Mouse (Mus musculus) forebrain, embryonic 14.5 days (tissue): ENCODE results near the gene Pdxk. TPM values are rescaled to one million over a fixed set of nuclear protein-coding genes. Genes with fewer than 3 reads are reported as not detected.

Source experiments
- ATAC-seq: fragments of 200-750 bp; cut with Nextera tagmentation; 2 replicates; pipeline ENCODE4 v1.8.0; 2017; ENCODE audit warnings: mild to moderate bottlenecking, moderate library complexity
- DNase-seq: peaks from one replicate; pipeline ENCODE4 v3.0.0-alpha.2; 2015; ENCODE audit warnings: low spot score
- H3K27ac ChIP-seq: fragments of 300-500 bp; sonication (generic); 2 replicates; pipeline ENCODE4 v1.5.1; 2014; ENCODE audit warnings: low read depth, mild to moderate bottlenecking, control low read depth, low read length, moderate library complexity
- H3K27me3 ChIP-seq: fragments of 300-500 bp; sonication (generic); replicated peaks from 2 replicates; pipeline ENCODE4 v1.6.1; 2014; ENCODE audit warnings: low read length, control low read depth, mixed read lengths; ENCODE audit not compliant: control insufficient read depth, insufficient read depth
- H3K36me3 ChIP-seq: fragments of 300-500 bp; sonication (generic); 2 replicates; pipeline ENCODE4 v1.6.1; 2014; ENCODE audit warnings: low read length, control low read depth; ENCODE audit not compliant: control insufficient read depth, insufficient read depth
- H3K4me1 ChIP-seq: fragments of 300-500 bp; sonication (generic); 2 replicates; pipeline ENCODE4 v1.6.1; 2014; ENCODE audit warnings: antibody characterized with exemption, low read length, control low read depth; ENCODE audit not compliant: control insufficient read depth, insufficient read depth
- H3K4me2 ChIP-seq: fragments of 300-500 bp; sonication (generic); 2 replicates; pipeline ENCODE4 v1.6.1; 2014; ENCODE audit warnings: mild to moderate bottlenecking, control low read depth, low read length
- H3K4me3 ChIP-seq: fragments of 300-500 bp; sonication (generic); 2 replicates; pipeline ENCODE4 v1.5.1; 2014; ENCODE audit warnings: low read depth, low read length, control low read depth
- H3K9ac ChIP-seq: fragments of 300-500 bp; sonication (generic); 2 replicates; pipeline ENCODE4 v1.6.1; 2014; ENCODE audit warnings: mild to moderate bottlenecking, low read length, control low read depth, moderate library complexity
- H3K9me3 ChIP-seq: fragments of 300-500 bp; sonication (generic); replicated peaks from 2 replicates; pipeline ENCODE4 v1.6.1; 2016; ENCODE audit warnings: low read length, control low read depth, mixed read lengths; ENCODE audit not compliant: control insufficient read depth
- WGBS: fragments of 180-500 bp; shearing (Covaris S2); extraction: QIAGEN DNeasy Blood & Tissue Kit; methylation state at CpG from one replicate; pipeline ENCODE4 v1.1.7; 2014; 5-methylcytosine and 5-hydroxymethylcytosine counted together
- polyA plus RNA-seq: library from polyadenylated mRNA; unstranded; fragments of >200 nt; fragmentation: Nextera tagmentation; extraction: Ambion mirVana; gene quantifications from 2 replicates; pipeline ENCODE4 v1.2.1, GENCODE M21; 2014

Pdxk gene
- polyA plus RNA-seq, 1 experiment from 2014 or later, result 8.1 TPM

- Histone ChIP-seq H3K9me3 (no peaks in the 10 kb centered on the region), H3K27me3 (no peaks in the 10 kb centered on the region), H3K9ac (no peak overlapping the region), H3K36me3 (no peaks in the 10 kb centered on the region), H3K27ac (no peak overlapping the region), H3K4me1 (peaks cover 7% of the 10 kb centered on the region; the same call in 1 of the 2 replicates), H3K4me3 (no peak overlapping the region), H3K4me2 (peak overlapping the region; percentile 98)
- DNase-seq, result no peak
- 88% methylated on average over 8 of the region's 8 CpGs for WGBS
- ATAC-seq, result no peak
Observed at GRCm38 (mm10) chr10:78462945-78463768, 1.6 kb downstream of the Pdxk start.

DNA sequence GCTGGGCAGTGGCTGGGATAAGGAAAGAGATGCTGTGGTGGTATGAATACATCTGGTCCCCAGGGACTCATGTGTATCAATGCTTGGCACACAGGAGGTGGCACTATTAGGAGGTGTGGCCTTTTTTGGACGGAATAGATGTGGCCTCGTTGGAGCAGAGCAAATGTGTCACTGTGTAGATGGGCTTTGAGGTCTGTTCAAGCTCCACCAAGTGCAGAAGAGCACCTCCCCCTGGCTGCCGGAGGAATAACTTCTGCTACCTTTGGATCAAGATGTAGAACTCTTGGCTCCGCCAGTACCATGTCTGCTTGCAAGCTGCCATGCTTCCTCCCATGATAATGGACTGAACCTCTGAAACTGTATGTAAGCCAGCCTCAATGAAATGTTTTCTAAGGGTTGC, 3.0 kb downstream of the Pdxk start:
- DNase-seq (no peak), ATAC-seq (no peak)
- H3K4me2 ChIP-seq, result no peak overlapping the region
- H3K4me1 ChIP-seq, result peaks cover 7% of the 10 kb centered on the region; the same call in 1 of the 2 replicates
- no peak overlapping the region for H3K9ac ChIP-seq
- no peaks in the 10 kb centered on the region for H3K27me3 ChIP-seq
- H3K4me3 ChIP-seq, result no peak overlapping the region
- 69% methylated on average over 4 of the region's 4 CpGs for WGBS
- H3K36me3 ChIP-seq, result no peaks in the 10 kb centered on the region
- no peak overlapping the region for H3K27ac ChIP-seq
- no peaks in the 10 kb centered on the region for H3K9me3 ChIP-seq

GRCm38 (mm10) chr10:78460463-78460862, 4.3 kb downstream of the Pdxk start:
- H3K4me3 ChIP-seq, result no peak overlapping the region
- ATAC-seq (no peak), DNase-seq (no peak)
- no peaks in the 10 kb centered on the region for H3K27me3 ChIP-seq
- H3K9me3 ChIP-seq, result no peaks in the 10 kb centered on the region
- peaks cover 7% of the 10 kb centered on the region; the same call in 1 of the 2 replicates for H3K4me1 ChIP-seq
- no peak overlapping the region for H3K27ac ChIP-seq
- 65% methylated on average over 4 of the region's 5 CpGs for WGBS
- no peak overlapping the region for H3K9ac ChIP-seq
- no peaks in the 10 kb centered on the region for H3K36me3 ChIP-seq
- no peak overlapping the region for H3K4me2 ChIP-seq

GRCm38 (mm10) chr10:78458348-78459111, 6.2 kb downstream of the Pdxk start:
- WGBS, result 62% methylated on average over 5 of the region's 5 CpGs
- H3K4me2 ChIP-seq, result no peak overlapping the region
- H3K27ac ChIP-seq, result no peak overlapping the region
- no peak overlapping the region for H3K4me3 ChIP-seq
- ATAC-seq (no peak), DNase-seq (no peak)
- no peaks in the 10 kb centered on the region for H3K36me3 ChIP-seq
- H3K9ac ChIP-seq, result no peak overlapping the region
- H3K4me1 ChIP-seq, result no peaks in the 10 kb centered on the region
- no peaks in the 10 kb centered on the region for H3K27me3 ChIP-seq
- no peaks in the 10 kb centered on the region for H3K9me3 ChIP-seq

DNA sequence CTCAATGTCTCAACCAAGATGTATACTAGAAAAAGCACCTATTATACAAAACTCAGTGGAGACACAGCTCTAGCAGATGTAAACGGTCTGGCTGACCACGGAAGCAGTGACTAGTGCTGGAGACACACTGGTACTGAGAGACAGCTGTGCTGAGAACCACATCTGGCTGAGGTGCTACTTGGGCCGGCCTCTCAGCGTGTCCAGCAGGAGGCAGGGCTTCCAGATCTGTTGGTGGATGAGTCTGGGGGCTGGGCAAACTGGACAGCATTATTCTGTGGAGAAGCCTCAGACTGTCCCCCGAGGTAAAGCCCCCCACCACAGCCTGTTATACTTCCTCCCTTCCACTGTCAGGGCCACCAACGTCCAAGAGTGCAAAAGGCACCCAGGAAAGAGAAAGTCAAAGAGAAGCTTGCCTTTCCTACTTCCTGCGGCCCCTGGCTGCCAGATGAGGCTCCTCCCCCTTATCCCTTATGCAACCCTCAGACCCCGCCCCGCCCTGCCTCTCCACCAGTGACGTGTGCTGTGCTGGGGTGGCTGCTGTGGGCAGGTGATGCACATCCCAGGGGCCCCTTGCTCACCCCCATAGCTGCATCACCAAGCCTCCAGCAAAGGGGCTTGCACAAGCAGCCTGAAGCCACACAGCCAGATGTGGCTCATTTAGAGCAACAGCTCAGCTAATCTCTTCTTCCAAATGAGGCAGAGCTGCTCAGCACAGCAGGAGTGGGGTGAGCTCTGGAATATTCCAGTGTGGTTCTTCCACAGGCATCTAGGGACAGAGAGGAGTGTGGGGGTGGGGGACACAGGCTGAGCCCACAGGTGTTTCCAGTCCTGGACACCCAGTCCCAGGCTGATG, 7.1 kb downstream of the Pdxk start:
- Histone ChIP-seq H3K27ac (no peak overlapping the region), H3K9me3 (no peaks in the 10 kb centered on the region), H3K4me1 (no peaks in the 10 kb centered on the region), H3K4me3 (no peak overlapping the region), H3K4me2 (no peak overlapping the region), H3K9ac (no peak overlapping the region), H3K36me3 (no peaks in the 10 kb centered on the region), H3K27me3 (no peaks in the 10 kb centered on the region)
- 29% methylated on average over 10 of the region's 10 CpGs for WGBS
- ATAC-seq (no peak), DNase-seq (no peak)

DNA sequence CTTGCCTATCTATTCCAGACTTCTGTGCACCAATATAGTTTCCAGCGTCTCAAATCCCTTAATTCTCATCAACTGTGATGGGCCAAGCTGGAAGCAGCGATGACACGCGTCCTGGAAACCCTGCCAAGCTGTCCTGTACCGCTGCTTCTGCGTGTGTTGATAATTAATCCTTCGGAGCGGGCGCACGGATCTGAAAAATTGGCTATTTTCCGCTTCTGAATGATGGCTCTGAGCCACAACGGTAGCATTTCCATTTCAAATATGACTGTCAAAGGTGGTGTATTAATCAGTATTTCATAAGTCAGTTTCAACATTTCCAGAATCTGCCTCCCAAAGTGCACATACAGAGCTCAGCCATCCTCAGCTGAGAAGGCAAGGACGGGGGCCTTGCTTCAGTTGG, 8.1 kb downstream of the Pdxk start:
- ATAC-seq (no peak), DNase-seq (peak; percentile 13)
- H3K36me3 ChIP-seq, result no peaks in the 10 kb centered on the region
- H3K27ac ChIP-seq, result no peak overlapping the region
- H3K9me3 ChIP-seq, result no peaks in the 10 kb centered on the region
- H3K4me3 ChIP-seq, result no peak overlapping the region
- no peak overlapping the region for H3K9ac ChIP-seq
- H3K27me3 ChIP-seq, result no peaks in the 10 kb centered on the region
- H3K4me1 ChIP-seq, result no peaks in the 10 kb centered on the region
- no peak overlapping the region for H3K4me2 ChIP-seq
- WGBS, result 70% methylated on average over 13 of the region's 13 CpGs

- WGBS, result 39% methylated on average over 4 of the region's 4 CpGs
- H3K27ac ChIP-seq, result no peak overlapping the region
- peaks cover 9% of the 10 kb centered on the region; the same call in 1 of the 2 replicates for H3K36me3 ChIP-seq
- no peaks in the 10 kb centered on the region for H3K27me3 ChIP-seq
- DNase-seq, result no peak
- ATAC-seq, result no peak
- no peaks in the 10 kb centered on the region for H3K4me1 ChIP-seq
- H3K4me3 ChIP-seq, result no peak overlapping the region
- no peaks in the 10 kb centered on the region for H3K9me3 ChIP-seq
- no peak overlapping the region for H3K9ac ChIP-seq
- no peak overlapping the region for H3K4me2 ChIP-seq
Observed at GRCm38 (mm10) chr10:78452641-78453040, 12.1 kb downstream of the Pdxk start.

GRCm38 (mm10) chr10:78450761-78451160, 14.0 kb downstream of the Pdxk start:
- Histone ChIP-seq H3K9me3 (no peaks in the 10 kb centered on the region), H3K36me3 (peaks cover 9% of the 10 kb centered on the region; the same call in 1 of the 2 replicates), H3K27ac (no peak overlapping the region), H3K9ac (no peak overlapping the region), H3K4me1 (no peaks in the 10 kb centered on the region), H3K4me3 (no peak overlapping the region), H3K27me3 (no peaks in the 10 kb centered on the region), H3K4me2 (no peak overlapping the region)
- ATAC-seq, result no peak
- 93% methylated on average over 5 of the region's 5 CpGs for WGBS
- no peak for DNase-seq
